Mouse (Mus musculus): ENCODE measurements around the gene Tnfrsf13c. TPM values are rescaled to one million over a fixed set of nuclear protein-coding genes. Genes with fewer than 3 reads are reported as not detected.
"Not testable (repeated sequence)": the region's sequence is repeated elsewhere in the genome, so short reads cannot be mapped to it uniquely, and the experiment has no call there.

Tnfrsf13c gene
- under 1 TPM; 0.54 to 0.79 TPM for total RNA-seq (2021)
- long read RNA-seq, experiment 1: 0 reads
- long read RNA-seq, experiment 2, partial matches to known transcripts: 0 of 1 reads
- long read RNA-seq, experiment 2, other reads (novel, unspliced or antisense): 0 of 1 reads

DNA sequence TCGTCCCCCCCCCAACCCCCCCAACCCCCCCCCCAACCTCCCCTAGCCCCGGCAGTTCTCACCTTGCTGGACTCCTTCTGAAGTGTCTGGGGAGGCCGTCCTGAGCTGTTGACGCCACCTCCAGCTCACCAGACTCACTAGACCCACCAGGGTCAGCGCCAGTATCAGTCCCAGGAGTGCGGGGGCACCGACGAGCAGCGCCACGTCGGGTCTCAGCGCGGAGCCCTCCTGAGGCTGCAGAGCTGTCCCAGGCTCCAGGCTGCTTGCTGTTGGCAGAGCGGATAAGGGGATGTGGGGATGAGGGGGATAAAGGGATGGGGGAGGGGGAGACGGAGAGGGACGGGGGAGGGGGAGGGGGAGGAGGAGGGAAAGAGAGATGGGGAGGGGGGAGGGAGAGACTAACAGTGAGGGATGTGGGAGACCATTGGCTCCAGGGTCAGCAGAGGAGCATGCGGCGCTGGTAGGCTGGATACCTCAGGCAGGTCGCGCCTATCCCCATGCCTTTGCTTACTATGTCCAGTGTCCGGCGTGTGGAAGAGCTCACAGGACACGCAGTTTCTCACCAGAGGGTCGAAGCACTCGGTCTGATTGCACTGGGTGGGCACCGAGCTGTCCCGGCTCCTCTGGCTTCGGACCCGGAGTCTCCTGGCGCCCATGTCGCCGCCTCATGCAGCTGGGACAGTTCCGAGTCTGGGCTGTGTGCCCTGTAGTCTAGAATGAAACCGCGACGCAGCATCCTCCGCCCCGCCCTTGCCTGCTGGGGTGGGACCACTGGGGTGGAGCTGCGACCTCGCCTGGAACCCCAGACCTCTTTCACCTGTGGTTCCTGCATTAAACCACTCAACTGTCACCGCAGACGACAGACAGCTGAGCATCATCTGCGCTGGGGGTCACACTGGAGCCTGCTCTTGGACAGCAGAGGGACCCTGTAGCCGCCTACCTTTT is at the start of gene Tnfrsf13c:
Gene Tnfrsf13c, minus strand, starts transcription at position 713 of the 945 bp plus-strand sequence.
- TF ChIP-seq CTCF (conservative IDR thresholded peaks at IDR 0.05): no peak
- no peak for DNase-seq (ENCODE audit: low spot score in 2 of 2)
- Histone ChIP-seq H3K27ac (no peak within 1 kb of the TSS), H3K4me3 (peak within 1 kb of the TSS; percentile 41)

DNA sequence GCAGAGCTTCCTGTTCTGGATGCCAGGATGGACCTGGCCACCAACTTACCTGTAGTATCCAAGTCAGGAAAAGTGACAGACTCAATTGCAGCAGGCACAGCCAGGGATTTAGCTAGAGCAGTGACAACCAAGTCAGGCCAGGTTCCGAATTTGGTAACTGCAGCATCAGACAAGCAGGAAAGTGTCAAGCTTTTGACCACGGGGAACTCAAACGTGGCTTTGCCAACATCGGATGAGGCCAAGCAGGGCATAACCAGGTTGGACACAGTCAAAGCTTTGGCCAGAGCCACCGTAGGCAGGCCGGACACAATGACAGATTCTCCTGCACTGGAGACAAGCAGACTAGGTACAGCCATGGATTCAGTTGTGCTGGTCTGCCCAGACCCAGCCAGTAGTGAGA is 48.1 kb upstream of the Tnfrsf13c start:
- DNase-seq (ENCODE audit: low spot score in 2 of 2): no peak
- Histone ChIP-seq H3K4me3 (no peak overlapping the region), H3K27ac (no peak overlapping the region)
- TF ChIP-seq CTCF (conservative IDR thresholded peaks at IDR 0.05): no peak

DNA sequence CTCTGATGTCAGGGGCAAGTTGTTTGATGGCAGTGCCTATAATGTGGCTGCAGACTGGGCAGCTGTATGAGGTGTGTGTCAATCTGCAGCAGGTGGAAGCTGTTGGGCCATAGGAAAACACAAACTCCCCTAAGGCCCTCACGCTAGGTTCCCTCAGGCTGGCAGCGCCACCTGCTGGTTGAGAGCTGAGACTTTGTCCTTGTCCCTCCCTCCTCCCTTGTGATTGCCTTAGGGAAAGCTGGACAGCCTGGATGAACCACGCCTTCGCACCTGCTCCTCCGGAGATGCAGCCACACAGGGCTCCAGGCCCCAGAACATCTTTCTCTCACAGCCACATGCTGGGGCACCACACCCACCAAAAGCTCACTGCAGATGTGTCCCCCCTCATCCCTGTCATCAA is 47.0 kb upstream of the Tnfrsf13c start:
- TF ChIP-seq CTCF (conservative IDR thresholded peaks at IDR 0.05): peak; percentile 94
- Histone ChIP-seq H3K4me3 (no peak overlapping the region), H3K27ac (no peak overlapping the region)
- DNase-seq (ENCODE audit: low spot score in 2 of 2): peak; percentile 60 to 82

DNA sequence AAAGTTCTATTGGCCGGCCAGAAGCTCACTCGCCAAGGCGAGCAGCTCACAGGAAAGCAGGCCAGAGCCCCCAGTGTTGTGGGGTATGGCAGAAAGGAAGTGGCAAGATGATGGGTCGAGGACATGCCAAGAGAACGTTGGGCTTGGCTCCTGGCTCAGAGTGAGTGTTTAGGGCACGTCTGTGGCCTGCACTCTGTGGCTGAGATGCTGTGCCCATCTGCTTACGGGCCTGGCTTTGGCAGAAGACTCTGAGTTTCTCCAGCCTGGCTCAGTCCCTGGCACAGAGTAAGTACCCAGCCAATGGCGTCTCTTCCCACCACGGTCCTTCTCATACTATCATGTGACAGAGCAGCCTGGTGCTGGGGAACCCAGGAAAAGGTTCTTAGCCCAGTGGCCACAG is 44.6 kb upstream of the Tnfrsf13c start:
- Histone ChIP-seq H3K27ac (peak overlapping the region; percentile 78), H3K4me3 (no peak overlapping the region)
- no peak for TF ChIP-seq CTCF (conservative IDR thresholded peaks at IDR 0.05)
- DNase-seq (ENCODE audit: low spot score in 2 of 2): no peak

DNA sequence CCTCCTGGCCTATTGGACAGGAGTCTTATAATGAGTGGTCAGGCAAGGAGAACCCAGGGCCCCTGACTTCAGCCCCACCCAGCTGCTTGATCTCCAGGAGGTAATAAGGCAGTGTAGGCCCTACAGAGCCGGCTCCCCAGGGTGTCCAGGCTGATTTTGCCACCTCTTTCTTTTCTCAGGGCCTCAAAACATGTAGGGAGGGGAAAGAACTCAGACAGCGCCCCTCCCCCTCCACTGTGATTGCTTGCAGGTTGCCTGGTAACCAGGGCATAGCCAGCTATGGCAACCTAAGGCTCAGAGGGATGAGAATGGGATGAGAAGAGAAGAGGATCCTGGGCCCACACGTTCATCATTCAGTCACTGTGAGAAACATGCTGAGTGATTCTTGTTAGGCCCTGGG is 44.0 kb upstream of the Tnfrsf13c start:
- Histone ChIP-seq H3K27ac (peak overlapping the region; percentile 78), H3K4me3 (no peak overlapping the region)
- peak; percentile 63 to 67 for DNase-seq (ENCODE audit: low spot score in 2 of 2)
- TF ChIP-seq CTCF (conservative IDR thresholded peaks at IDR 0.05): no peak

DNA sequence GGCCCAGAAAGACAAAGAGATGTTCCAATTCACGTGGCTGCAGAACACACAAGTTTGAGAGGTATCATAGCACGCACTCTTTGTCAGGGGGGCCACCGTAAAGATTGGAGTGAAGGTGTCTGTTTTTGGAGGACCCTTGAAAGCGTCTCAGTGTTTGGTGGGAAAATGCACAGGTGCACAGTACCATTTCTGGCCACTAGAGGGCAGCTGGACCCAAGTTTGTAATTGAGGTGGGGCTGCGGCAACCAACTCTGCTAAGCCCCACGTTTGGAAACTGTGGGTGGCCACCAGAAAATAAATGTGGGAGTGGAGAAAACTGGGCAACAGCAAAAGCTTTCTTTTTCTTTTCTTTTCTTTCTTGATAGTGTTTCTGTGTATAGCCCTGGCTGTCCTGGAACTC is 42.2 kb upstream of the Tnfrsf13c start:
- Histone ChIP-seq H3K27ac (no peak overlapping the region), H3K4me3 (no peak overlapping the region)
- peak; percentile 95 for TF ChIP-seq CTCF (conservative IDR thresholded peaks at IDR 0.05)
- DNase-seq (ENCODE audit: low spot score in 2 of 2): peak; percentile 58 to 75

DNA sequence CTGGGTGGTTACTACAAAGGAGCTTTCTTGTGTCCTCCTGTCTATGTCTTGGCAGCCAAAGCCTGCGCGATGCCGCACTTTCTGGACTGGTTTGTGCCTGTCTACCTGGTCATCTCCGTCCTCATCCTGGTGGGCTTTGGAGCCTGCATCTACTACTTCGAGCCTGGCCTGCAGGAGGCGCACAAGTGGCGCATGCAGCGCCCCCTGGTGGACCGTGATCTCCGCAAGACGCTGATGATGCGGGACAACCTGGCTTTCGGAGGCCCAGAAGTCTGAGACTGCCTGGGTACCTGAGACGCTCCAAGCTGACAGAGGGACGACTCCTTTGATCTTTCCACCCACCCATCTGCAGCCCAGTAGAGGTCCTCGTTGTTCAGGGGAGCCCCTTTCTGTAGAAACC is 35.3 kb upstream of the Tnfrsf13c start:
- H3K27ac ChIP-seq: no peak overlapping the region
- peak; percentile 99 for TF ChIP-seq CTCF (conservative IDR thresholded peaks at IDR 0.05)

DNA sequence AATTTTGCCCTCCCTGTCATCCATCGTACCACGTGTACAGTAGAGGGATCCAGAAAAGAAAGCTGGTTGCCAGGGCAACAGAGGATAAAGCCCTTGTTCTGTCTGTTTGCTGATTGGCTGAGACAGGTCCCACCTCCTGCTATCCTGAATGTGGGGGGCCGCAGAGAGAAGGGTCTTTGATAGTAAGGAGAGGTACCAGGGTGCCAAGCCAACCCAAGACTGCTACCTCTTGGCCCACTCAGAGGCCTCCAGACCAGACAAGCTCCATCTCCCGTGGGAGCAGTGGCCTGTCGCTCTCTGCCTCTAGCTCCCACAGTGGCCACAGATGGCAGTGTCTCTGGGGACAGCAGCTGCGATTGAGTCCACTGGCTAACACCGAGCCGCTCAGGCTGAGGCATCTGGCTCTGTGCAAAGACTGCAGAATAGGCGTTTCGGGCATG is 31.8 kb upstream of the Tnfrsf13c start:
- TF ChIP-seq CTCF (conservative IDR thresholded peaks at IDR 0.05): peak; percentile 68
- peak overlapping the region; percentile 98 for H3K27ac ChIP-seq
- DNase-seq (ENCODE audit: low spot score in 2 of 2): peak; percentile 79 to 94
- peak overlapping the region; percentile 76 for H3K4me3 ChIP-seq

More for the DNA sequence above, 35.3 kb upstream of the Tnfrsf13c start:
- H3K4me3 ChIP-seq: no peak overlapping the region
- DNase-seq (ENCODE audit: low spot score in 2 of 2): peak; percentile 50 to 84

DNA sequence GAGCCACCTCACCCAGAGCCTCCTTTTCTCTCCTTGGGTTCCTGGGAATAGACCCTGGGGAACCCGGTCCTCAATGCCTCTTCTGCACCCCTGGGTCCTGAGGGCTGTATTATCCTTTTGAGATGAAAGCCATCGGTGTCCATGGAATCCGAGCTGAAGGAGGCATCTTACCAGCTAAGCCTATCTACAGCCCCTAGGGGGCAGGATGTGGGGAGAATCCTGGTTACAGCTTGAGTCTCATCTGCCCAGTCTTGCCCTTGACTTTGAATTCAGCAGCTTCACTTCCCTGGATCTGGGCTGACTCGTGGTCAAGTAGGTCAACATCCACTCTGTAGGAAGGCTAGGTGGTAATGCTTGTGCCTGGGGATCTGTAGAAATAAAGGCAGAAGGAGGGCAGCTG is 31.1 kb upstream of the Tnfrsf13c start:
- TF ChIP-seq CTCF (conservative IDR thresholded peaks at IDR 0.05): peak; percentile 79
- peak overlapping the region; percentile 76 for H3K4me3 ChIP-seq

DNA sequence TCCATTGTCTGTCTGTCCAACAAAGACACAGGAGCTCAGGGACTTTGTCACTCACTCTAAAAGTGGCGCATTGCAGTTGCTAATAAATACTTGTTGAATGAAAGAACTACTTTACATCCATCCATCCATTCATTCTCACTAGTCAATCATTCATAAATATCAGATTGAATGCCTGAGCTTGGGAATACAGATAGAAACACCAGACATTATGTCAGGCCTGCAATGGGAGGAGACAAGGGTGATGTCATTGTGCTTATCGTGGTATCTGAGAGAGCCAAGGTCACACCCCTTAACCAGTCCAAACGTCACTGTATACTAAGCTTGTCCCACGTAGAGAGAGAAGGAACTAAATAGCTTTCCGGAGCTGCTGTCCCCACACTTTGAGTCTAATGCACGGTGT is 27.9 kb upstream of the Tnfrsf13c start, which contains the start of gene 1500009C09Rik:
Gene 1500009C09Rik, plus strand, starts transcription at position 301 of the 400 bp plus-strand sequence.
- Histone ChIP-seq H3K4me3 (no peak within 1 kb of the TSS), H3K27ac (no peak within 1 kb of the TSS)
- no peak for DNase-seq (ENCODE audit: low spot score in 2 of 2)
- TF ChIP-seq CTCF (conservative IDR thresholded peaks at IDR 0.05): no peak

More for the DNA sequence above, 31.1 kb upstream of the Tnfrsf13c start:
- peak overlapping the region; percentile 98 for H3K27ac ChIP-seq
- DNase-seq (ENCODE audit: low spot score in 2 of 2): peak; percentile 27 to 40

DNA sequence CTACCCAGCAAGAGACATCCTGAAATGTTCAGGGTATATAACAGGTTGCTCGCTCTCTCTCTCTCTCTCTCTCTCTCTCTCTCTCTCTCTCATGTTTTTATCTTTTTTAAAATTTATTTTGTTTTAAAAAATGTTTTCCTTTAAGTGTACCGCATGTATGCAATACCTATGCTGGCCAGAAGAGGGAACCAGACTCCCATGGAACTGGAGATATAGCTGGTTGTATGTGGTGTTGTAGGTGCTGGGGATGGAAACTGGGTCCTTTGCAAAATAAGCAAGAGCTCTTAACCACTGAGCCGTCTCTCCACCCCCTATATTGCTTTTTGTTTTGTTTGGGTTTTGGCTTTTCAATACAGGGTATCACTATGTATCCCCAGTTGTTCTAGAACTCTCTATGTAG is 27.4 kb upstream of the Tnfrsf13c start:
- no peak overlapping the region for H3K27ac ChIP-seq
- TF ChIP-seq CTCF (conservative IDR thresholded peaks at IDR 0.05): peak; percentile 60
- no peak for DNase-seq (ENCODE audit: low spot score in 2 of 2)
- H3K4me3 ChIP-seq: no peak overlapping the region

DNA sequence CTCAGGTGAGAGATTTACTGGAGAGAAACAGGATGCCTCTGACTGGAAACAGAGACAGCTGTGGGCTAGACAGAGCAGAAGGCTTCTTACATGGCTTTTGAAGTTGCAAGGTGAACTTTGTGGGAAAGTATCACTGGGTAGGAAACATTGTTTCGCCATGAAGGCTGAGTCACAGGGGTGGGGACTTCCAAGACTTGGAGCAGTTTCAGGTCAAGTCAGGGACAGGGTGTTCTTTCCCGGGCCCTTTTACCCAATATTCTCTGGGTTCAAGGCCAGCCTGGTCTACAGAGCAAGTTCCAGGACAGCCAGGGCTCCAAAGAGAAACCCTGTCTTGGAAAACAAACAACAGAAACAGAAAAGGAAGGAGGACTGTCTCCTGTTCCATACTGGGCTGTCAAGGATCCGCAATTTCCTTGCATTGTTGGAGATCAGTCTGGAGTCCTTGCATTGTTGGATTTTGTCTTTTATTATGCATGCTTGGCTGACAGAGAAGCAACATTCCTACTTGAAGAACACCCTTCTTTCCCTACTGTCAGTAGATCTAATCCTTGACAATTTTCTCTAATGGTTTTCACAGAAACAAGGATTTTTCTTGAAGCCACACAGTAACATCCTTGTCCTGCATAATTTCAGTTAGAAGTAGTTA is 23.1 kb upstream of the Tnfrsf13c start:
- no peak for TF ChIP-seq CTCF (conservative IDR thresholded peaks at IDR 0.05)
- no peak overlapping the region for H3K4me3 ChIP-seq

DNA sequence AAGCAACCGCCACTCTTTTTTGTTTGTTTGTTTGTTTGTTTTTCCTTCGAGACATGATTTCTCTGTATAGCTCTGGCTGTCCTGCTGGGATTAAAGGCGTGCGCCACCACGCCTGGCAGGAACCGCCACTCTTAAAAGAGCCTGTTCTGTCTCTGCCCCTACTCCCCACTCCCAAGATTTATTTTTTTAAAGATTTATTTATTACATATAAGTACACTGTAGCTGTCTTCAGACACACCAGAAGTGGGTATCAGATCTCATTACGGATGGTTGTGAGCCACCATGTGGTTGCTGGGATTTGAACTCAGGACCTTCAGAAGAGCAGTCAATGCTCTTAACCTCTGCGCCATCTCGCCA is 20.6 kb upstream of the Tnfrsf13c start:
- not testable (repeated sequence) for DNase-seq (ENCODE audit: low spot score in 2 of 2); H3K27ac ChIP-seq
- H3K4me3 ChIP-seq: peak overlapping the region; percentile 85

More for the DNA sequence above, 23.1 kb upstream of the Tnfrsf13c start:
- no peak overlapping the region for H3K27ac ChIP-seq
- DNase-seq (ENCODE audit: low spot score in 2 of 2): no peak
